Mouse (Mus musculus) heart, embryonic 15.5 days (tissue): ENCODE results near the gene Ppp3ca. TPM values are rescaled to one million over a fixed set of nuclear protein-coding genes. Genes with fewer than 3 reads are reported as not detected.

Experiments used
- ATAC-seq: fragments of 200-750 bp; cut with Nextera tagmentation; replicated peaks from 2 replicates; pipeline ENCODE4 v1.8.0; 2017; ENCODE audit warnings: low read depth, moderate TSS enrichment; ENCODE audit not compliant: insufficient number of reproducible peaks, insufficient read depth, low FRiP score
- H3K27ac ChIP-seq: fragments of 300-500 bp; sonication (generic); 2 replicates; pipeline ENCODE4 v1.5.1; 2015; ENCODE audit warnings: mild to moderate bottlenecking, inconsistent platforms
- H3K27me3 ChIP-seq: fragments of 300-500 bp; sonication (generic); 2 replicates; pipeline ENCODE4 v1.6.1; 2015; ENCODE audit warnings: inconsistent platforms
- H3K36me3 ChIP-seq: fragments of 300-500 bp; sonication (generic); 2 replicates; pipeline ENCODE4 v1.6.1; 2015; ENCODE audit warnings: mild to moderate bottlenecking, inconsistent platforms
- H3K4me1 ChIP-seq: fragments of 300-500 bp; sonication (generic); replicated peaks from 2 replicates; pipeline ENCODE4 v1.6.1; 2015; ENCODE audit warnings: inconsistent platforms
- H3K4me2 ChIP-seq: fragments of 300-500 bp; sonication (generic); 2 replicates; pipeline ENCODE4 v1.6.1; 2015; ENCODE audit warnings: inconsistent platforms, mild to moderate bottlenecking, moderate library complexity
- H3K4me3 ChIP-seq: fragments of 300-500 bp; sonication (generic); 2 replicates; pipeline ENCODE4 v1.5.1; 2015; ENCODE audit warnings: mild to moderate bottlenecking, inconsistent platforms
- H3K9ac ChIP-seq: fragments of 300-500 bp; sonication (generic); 2 replicates; pipeline ENCODE4 v1.6.1; 2015; ENCODE audit warnings: mild to moderate bottlenecking, inconsistent platforms
- H3K9me3 ChIP-seq: fragments of 300-500 bp; sonication (generic); replicated peaks from 2 replicates; pipeline ENCODE4 v1.6.1; 2016; ENCODE audit warnings: inconsistent platforms
- whole genome bisulfite sequencing: fragments of 180-500 bp; shearing (Covaris S2); methylation state at CpG from one replicate; pipeline ENCODE4 v1.1.7; 2015; ENCODE audit warnings: mixed read lengths; 5-methylcytosine and 5-hydroxymethylcytosine counted together
- polyA plus RNA-seq: library from polyadenylated mRNA; unstranded; fragments of >200 nt; fragmentation: Nextera tagmentation; extraction: Ambion mirVana; gene quantifications from 2 replicates; pipeline ENCODE4 v1.2.1, GENCODE M21; 2015

Ppp3ca gene
- polyA plus RNA-seq, 1 experiment from 2014 or later, result 47.6 TPM

DNA sequence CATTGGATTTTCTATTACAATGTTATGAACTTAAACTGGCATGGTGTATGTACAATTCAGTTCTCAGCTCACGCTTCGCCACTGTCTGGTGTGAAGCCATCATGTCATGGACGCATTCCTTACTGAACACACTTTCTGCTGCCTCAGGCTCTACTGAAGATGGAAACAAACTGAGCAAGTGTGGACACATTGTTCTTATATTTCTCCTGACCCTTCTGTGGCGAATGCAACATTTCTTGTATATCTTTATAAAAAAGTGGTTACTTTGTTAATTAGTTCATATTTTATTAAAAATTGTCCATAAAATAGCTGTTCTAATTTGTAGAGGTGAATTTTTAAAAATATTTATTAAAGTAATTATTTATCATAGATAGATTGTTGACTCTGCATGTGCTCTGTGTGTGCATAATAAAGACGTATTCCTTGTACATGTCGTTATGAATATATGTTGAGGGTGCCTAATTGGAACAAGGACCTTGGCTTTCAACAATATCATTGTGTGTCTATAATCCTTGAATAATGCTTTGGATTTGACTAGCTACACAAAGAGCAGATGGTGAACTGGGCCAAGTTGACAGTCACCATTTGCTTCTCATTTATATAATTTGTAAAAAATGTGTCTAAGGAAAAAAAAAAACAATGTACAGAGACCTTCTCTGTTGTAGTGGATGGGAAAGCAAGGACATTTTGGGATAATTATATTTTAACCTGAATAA lies 79.0 kb downstream of the Ppp3ca start:
- WGBS, result 83% methylated on average over 6 of the region's 6 CpGs
- ATAC-seq, result no peak
- Histone ChIP-seq H3K4me1 (peaks cover 11% of the 10 kb centered on the region; the same call in 1 of the 2 replicates), H3K4me2 (no peak overlapping the region), H3K27me3 (no peaks in the 10 kb centered on the region), H3K9ac (no peak overlapping the region), H3K9me3 (no peaks in the 10 kb centered on the region), H3K36me3 (no peaks in the 10 kb centered on the region), H3K27ac (no peak overlapping the region), H3K4me3 (no peak overlapping the region)

GRCm38 (mm10) chr3:136749477-136749797 lies 79.5 kb downstream of the Ppp3ca start:
- Histone ChIP-seq H3K9me3 (no peaks in the 10 kb centered on the region), H3K4me1 (peaks cover 6% of the 10 kb centered on the region; the same call in 1 of the 2 replicates), H3K9ac (no peak overlapping the region), H3K4me3 (no peak overlapping the region), H3K27me3 (no peaks in the 10 kb centered on the region), H3K27ac (no peak overlapping the region), H3K36me3 (no peaks in the 10 kb centered on the region), H3K4me2 (no peak overlapping the region)
- ATAC-seq, result no peak

GRCm38 (mm10) chr3:136749951-136750350 lies 80.0 kb downstream of the Ppp3ca start:
- Histone ChIP-seq H3K4me1 (peaks cover 3% of the 10 kb centered on the region; the same call in 1 of the 2 replicates), H3K9me3 (no peaks in the 10 kb centered on the region), H3K27ac (no peak overlapping the region), H3K9ac (no peak overlapping the region), H3K27me3 (no peaks in the 10 kb centered on the region), H3K36me3 (no peaks in the 10 kb centered on the region), H3K4me3 (no peak overlapping the region), H3K4me2 (no peak overlapping the region)
- no peak for ATAC-seq
- WGBS, result 55% methylated on average over 2 of the region's 2 CpGs

GRCm38 (mm10) chr3:136752126-136752716 lies 82.3 kb downstream of the Ppp3ca start:
- ATAC-seq, result no peak
- WGBS, result 68% methylated on average over 5 of the region's 5 CpGs

GRCm38 (mm10) chr3:136756137-136756536 lies 86.2 kb downstream of the Ppp3ca start:
- Histone ChIP-seq H3K27me3 (no peaks in the 10 kb centered on the region), H3K4me1 (no peaks in the 10 kb centered on the region), H3K4me3 (no peak overlapping the region), H3K27ac (no peak overlapping the region), H3K36me3 (no peaks in the 10 kb centered on the region), H3K4me2 (no peak overlapping the region), H3K9me3 (no peaks in the 10 kb centered on the region), H3K9ac (no peak overlapping the region)
- WGBS, result 86% methylated on average over 6 of the region's 6 CpGs
- ATAC-seq, result no peak

More at GRCm38 (mm10) chr3:136752126-136752716, 82.3 kb downstream of the Ppp3ca start:
- Histone ChIP-seq H3K36me3 (no peaks in the 10 kb centered on the region), H3K4me3 (no peak overlapping the region), H3K27ac (no peak overlapping the region), H3K4me1 (peaks cover 3% of the 10 kb centered on the region; the same call in 1 of the 2 replicates), H3K9me3 (no peaks in the 10 kb centered on the region), H3K9ac (no peak overlapping the region), H3K4me2 (no peak overlapping the region), H3K27me3 (no peaks in the 10 kb centered on the region)

DNA sequence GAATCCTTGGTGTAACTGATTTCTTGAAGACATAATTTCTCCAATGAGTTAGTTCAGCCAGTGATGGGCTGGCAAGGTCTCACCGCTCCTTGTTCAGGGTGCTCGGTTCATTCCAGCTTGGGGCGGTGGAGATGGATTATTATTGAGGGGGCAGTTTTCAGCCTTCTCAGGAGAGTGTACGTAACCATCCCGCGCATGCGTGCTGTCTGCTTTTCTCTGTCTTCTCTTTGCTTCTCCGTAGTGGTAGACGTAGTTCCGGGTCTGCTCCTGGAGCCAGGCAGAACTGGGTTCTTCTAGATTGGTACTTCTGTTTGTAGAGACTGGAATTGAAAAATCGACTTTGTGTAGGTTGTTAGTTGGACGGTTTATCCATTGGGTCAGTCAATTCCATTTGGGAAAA lies 89.5 kb downstream of the Ppp3ca start:
- Histone ChIP-seq H3K9me3 (no peaks in the 10 kb centered on the region), H3K4me3 (no peak overlapping the region), H3K27ac (no peak overlapping the region), H3K27me3 (no peaks in the 10 kb centered on the region), H3K4me1 (0 out of 2 replicates have a peak, but pooled peaks cover 2% of the 10 kb centered on the region), H3K9ac (no peak overlapping the region), H3K4me2 (no peak overlapping the region), H3K36me3 (no peaks in the 10 kb centered on the region)
- no peak for ATAC-seq
- WGBS, result 95% methylated on average over 12 of the region's 12 CpGs

DNA sequence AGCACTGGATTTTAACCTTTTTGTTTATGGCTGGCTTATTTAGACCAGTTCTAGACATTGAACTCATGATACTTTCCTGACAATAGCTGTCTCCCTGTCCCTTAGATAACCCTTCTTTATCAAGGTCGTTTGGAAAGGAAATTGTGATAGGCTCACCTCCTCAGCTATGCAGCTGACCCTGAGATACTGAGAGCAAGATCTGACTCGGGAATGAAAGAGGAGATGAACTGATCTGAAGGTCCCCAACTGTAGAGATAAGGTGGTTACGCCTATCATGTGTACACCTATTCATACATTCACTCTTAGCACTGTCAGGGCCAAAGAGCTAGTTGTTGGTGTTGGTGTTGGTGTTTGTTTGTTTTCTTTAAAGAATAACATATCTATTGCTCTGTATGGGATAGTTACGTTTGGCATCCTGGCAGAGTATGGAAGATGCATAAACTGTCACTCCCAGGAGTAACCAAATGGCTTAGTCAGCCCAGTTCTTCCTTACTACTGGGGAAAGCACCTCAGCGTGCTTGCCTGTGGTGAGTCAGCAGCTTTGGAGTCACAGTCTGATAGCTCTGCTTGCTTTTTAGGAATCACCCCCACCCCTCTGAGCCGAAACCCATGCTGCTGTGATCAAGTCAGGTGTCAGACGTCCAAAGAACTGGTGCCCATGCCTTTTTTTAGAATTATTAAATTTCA lies 91.5 kb downstream of the Ppp3ca start:
- no peak for ATAC-seq
- no peak overlapping the region for H3K27ac ChIP-seq
- H3K4me2 ChIP-seq, result no peak overlapping the region
- H3K4me3 ChIP-seq, result no peak overlapping the region
- H3K27me3 ChIP-seq, result no peaks in the 10 kb centered on the region
- H3K36me3 ChIP-seq, result no peaks in the 10 kb centered on the region
- 48% methylated on average over 7 of the region's 7 CpGs for WGBS
- H3K4me1 ChIP-seq, result 0 out of 2 replicates have a peak, but pooled peaks cover 2% of the 10 kb centered on the region
- no peak overlapping the region for H3K9ac ChIP-seq
- H3K9me3 ChIP-seq, result no peaks in the 10 kb centered on the region

- WGBS, result 64% methylated on average over 1 of the region's 1 CpGs
- no peak for ATAC-seq
Observed at GRCm38 (mm10) chr3:136761979-136762341, 92.0 kb downstream of the Ppp3ca start.

GRCm38 (mm10) chr3:136763717-136764270 lies 93.9 kb downstream of the Ppp3ca start:
- H3K9ac ChIP-seq, result no peak overlapping the region
- WGBS, result 61% methylated on average over 5 of the region's 5 CpGs
- no peaks in the 10 kb centered on the region for H3K27me3 ChIP-seq
- no peaks in the 10 kb centered on the region for H3K36me3 ChIP-seq
- H3K27ac ChIP-seq, result no peak overlapping the region
- no peaks in the 10 kb centered on the region for H3K9me3 ChIP-seq
- H3K4me3 ChIP-seq, result no peak overlapping the region
- H3K4me2 ChIP-seq, result no peak overlapping the region
- 0 out of 2 replicates have a peak, but pooled peaks cover 5% of the 10 kb centered on the region for H3K4me1 ChIP-seq
- no peak for ATAC-seq

More at GRCm38 (mm10) chr3:136761979-136762341, 92.0 kb downstream of the Ppp3ca start:
- H3K27ac ChIP-seq, result no peak overlapping the region
- H3K9me3 ChIP-seq, result no peaks in the 10 kb centered on the region
- 0 out of 2 replicates have a peak, but pooled peaks cover 2% of the 10 kb centered on the region for H3K4me1 ChIP-seq
- no peak overlapping the region for H3K4me3 ChIP-seq
- H3K27me3 ChIP-seq, result no peaks in the 10 kb centered on the region
- no peaks in the 10 kb centered on the region for H3K36me3 ChIP-seq
- H3K9ac ChIP-seq, result no peak overlapping the region
- H3K4me2 ChIP-seq, result no peak overlapping the region

DNA sequence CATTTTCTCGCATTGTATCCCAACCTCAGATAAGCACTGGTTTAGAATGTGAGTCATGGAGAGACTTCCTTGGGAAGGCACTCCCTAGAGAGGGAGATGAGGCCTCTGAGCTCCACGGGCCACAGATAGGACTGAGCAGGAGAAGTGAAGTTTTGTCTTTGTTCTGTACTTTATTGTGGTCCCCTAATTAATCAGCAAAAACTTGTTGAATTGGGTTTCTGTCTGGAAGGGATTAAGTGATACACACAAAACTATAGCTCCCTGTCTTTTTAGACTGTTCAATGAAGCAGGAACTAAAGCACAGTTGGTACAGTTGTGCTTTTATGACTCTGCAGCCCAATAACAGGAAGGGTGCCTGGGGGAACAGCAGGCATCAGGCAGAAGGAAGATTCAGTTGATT lies 95.6 kb downstream of the Ppp3ca start:
- Histone ChIP-seq H3K27me3 (no peaks in the 10 kb centered on the region), H3K4me1 (0 out of 2 replicates have a peak, but pooled peaks cover 10% of the 10 kb centered on the region), H3K4me3 (no peak overlapping the region), H3K4me2 (no peak overlapping the region), H3K9ac (no peak overlapping the region), H3K27ac (no peak overlapping the region), H3K9me3 (no peaks in the 10 kb centered on the region), H3K36me3 (no peaks in the 10 kb centered on the region)
- 23% methylated on average over 2 of the region's 2 CpGs for WGBS
- ATAC-seq, result no peak

DNA sequence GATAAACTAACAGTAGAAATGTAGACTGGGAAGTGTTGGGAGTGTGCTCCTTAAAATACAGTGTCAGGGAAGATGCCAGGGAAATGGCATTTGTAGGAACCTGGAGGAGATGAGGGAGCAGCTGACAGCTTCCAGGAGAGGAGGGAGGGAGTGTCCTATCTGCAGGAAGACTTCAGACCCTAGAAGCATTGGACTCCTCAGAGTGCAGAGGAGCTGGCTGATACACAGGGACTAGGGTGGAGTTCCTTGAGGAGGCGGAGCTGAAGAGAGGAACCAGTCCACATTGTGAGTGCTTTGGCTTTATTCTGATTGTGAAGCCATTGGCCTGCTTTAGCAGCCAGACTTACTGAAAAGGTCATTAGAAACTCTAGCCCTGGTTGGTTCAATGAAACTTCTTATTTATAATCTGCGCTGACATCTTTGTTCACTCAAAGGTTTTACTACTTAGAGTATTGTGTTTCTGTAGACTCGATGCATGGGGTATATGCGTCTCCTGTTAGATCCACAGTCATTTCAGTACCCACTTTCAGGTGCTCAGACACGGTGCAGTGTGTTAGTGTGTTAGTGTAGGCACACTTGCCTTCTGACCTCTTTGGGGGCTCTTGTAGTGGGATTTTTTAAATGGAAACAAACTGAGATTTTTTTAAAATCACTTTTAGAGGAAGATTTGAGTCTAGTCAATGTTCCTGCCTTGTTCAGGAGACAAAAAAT lies 99.0 kb downstream of the Ppp3ca start:
- 0 out of 2 replicates have a peak, but pooled peaks have one; percentile 67 for ATAC-seq
- H3K27ac ChIP-seq, result no peak overlapping the region

More for the DNA sequence above, 99.0 kb downstream of the Ppp3ca start:
- no peak overlapping the region for H3K4me3 ChIP-seq
- no peaks in the 10 kb centered on the region for H3K36me3 ChIP-seq
- no peaks in the 10 kb centered on the region for H3K27me3 ChIP-seq
- no peaks in the 10 kb centered on the region for H3K9me3 ChIP-seq
- no peak overlapping the region for H3K9ac ChIP-seq
- H3K4me2 ChIP-seq, result no peak overlapping the region
- H3K4me1 ChIP-seq, result 0 out of 2 replicates have a peak, but pooled peaks cover 14% of the 10 kb centered on the region
- WGBS, result 71% methylated on average over 5 of the region's 5 CpGs
